ENCODE assay signal across 8 mouse cellular contexts in the genomic region with DNA sequence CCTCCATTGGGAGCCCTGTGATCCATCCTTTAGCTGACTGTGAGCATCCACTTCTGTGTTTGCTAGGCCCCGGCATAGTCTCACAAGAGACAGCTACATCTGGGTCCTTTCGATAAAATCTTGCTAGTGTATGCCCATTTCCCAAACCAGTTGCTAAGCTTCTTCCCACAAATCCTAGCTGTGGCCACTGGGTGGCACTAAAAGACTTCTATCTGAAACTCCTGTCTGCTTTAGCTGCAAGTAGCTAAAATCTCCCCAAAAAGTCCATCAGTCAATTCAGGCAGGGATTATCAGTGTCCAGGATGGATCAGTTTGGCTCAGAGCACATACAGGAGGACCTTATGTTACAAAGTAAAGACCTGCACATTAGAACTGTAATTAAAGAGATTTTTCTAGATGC.
DNase-seq lines count a peak whose midpoint lies in the region; ATAC-seq and TF ChIP-seq lines count a peak whose summit lies in the region.
"Not testable (repeated sequence)": the region's sequence is repeated elsewhere in the genome, so short reads cannot be mapped to it uniquely, and the experiment has no call there.

No protein-coding gene starts in this region.

- intact Hi-C loops in heart, postnatal 10 days (cut with DNase I): loop anchor here (1.0 to 2.0 kb wide), 3 partner anchors 231 to 503 kb away; no protein-coding TSS in a partner anchor

- H3K4me2 ChIP-seq in forebrain, embryonic 11.5 days (ENCODE audit: low read depth, low read length, severe bottlenecking); liver, embryonic 14.5 days (ENCODE audit: low read depth): not testable (repeated sequence)

- H3K27me3 ChIP-seq in forebrain, embryonic 11.5 days (ENCODE audit: control insufficient read depth, insufficient read depth, low read length); liver, embryonic 14.5 days (ENCODE audit: control insufficient read depth, insufficient read depth, low read length): not testable (repeated sequence)

- H3K4me1 ChIP-seq in ES-E14 (ENCODE audit: control insufficient read depth in 2 of 2, insufficient read depth in 2 of 2, low read length in 2 of 2, poor library complexity in 1 of 2); forebrain, embryonic 11.5 days (replicated peaks; ENCODE audit: control insufficient read depth, insufficient read depth, low read length); liver, embryonic 14.5 days (replicated peaks; ENCODE audit: control insufficient read depth in 2 of 2, insufficient read depth in 2 of 2, low read length in 1 of 2): not testable (repeated sequence)

- DNase-seq in ES-E14 (ENCODE audit: low read depth, low spot score): peak; percentile 47
- peak; percentile 75 for DNase-seq in forebrain, embryonic 11.5 days (ENCODE audit: low spot score)
- DNase-seq in heart, postnatal 10 days: peak; percentile 74 to 83
- DNase-seq in layer of hippocampus, adult 18-20 months (ENCODE audit: low spot score in 2 of 2): peak; percentile 75 to 89
- DNase-seq in liver, embryonic 14.5 days (ENCODE audit: low read depth in 3 of 3, low spot score in 3 of 3): peak; percentile 1 to 4 (median 3)
- peak; percentile 45 for DNase-seq in retina, adult 2 months (ENCODE audit: low read depth, low spot score)
- peak; percentile 49 for DNase-seq in thymus, postnatal 14 days

- H3K9me3 ChIP-seq in ES-E14 (ENCODE audit: control insufficient read depth, insufficient read depth, low read depth, low read length); forebrain, embryonic 11.5 days (ENCODE audit: control insufficient read depth, low read length); liver, embryonic 14.5 days (ENCODE audit: control insufficient read depth, low read length): not testable (repeated sequence)

- H3K36me3 ChIP-seq in ES-E14 (ENCODE audit: control insufficient read depth, insufficient read depth, low read length, poor library complexity, severe bottlenecking); forebrain, embryonic 11.5 days (ENCODE audit: control insufficient read depth, insufficient read depth, low read length); liver, embryonic 14.5 days (replicated peaks; ENCODE audit: control insufficient read depth, insufficient read depth, low read depth): not testable (repeated sequence)

- H3K4me3 ChIP-seq in ES-E14 (ENCODE audit: insufficient read depth in 1 of 2, low read depth in 1 of 2, low read length in 2 of 2, poor library complexity in 1 of 2, severe bottlenecking in 1 of 2); forebrain, embryonic 11.5 days (ENCODE audit: low read depth, low read length); liver, embryonic 14.5 days (ENCODE audit: insufficient read depth in 1 of 2, low read depth in 2 of 2, low read length in 2 of 2): not testable (repeated sequence)

- peak; percentile 36; the same call in 1 of the 2 replicates for TF ChIP-seq CTCF in liver, embryonic 14.5 days (IDR thresholded peaks at IDR 0.05; ENCODE audit: low read depth)

- peak; percentile 58; the same call in 1 of the 2 replicates for ATAC-seq in cerebellum, adult (ENCODE audit: insufficient number of reproducible peaks, low FRiP score, low TSS enrichment)
- not testable (repeated sequence) for ATAC-seq in forebrain, embryonic 11.5 days (replicated peaks; ENCODE audit: low FRiP score); liver, embryonic 14.5 days (ENCODE audit: insufficient read depth)

- in situ Hi-C loops in ES-E14 (cut with MboI; ENCODE audit: low sequenced_read_pairs in 2 of 2, unreplicated experiment in 2 of 2): loop anchor here in 1 of 2 experiments (25.0 kb wide), 1 partner anchor 227 kb away; no protein-coding TSS in a partner anchor

- H3K9ac ChIP-seq in ES-E14 (ENCODE audit: insufficient read depth, low read depth, low read length, poor library complexity, severe bottlenecking); forebrain, embryonic 11.5 days (ENCODE audit: low read length); liver, embryonic 14.5 days (replicated peaks): not testable (repeated sequence)

- 47% methylated on average over 2 of the region's 2 CpGs for WGBS in forebrain, embryonic 11.5 days
- WGBS in liver, embryonic 14.5 days (ENCODE audit: insufficient replicate concordance): 33% methylated on average over 2 of the region's 2 CpGs

- not testable (repeated sequence) for TF ChIP-seq EP300 in liver, embryonic 14.5 days (IDR thresholded peaks at IDR 0.05; ENCODE audit: low read depth)

- H3K27ac ChIP-seq in ES-E14 (ENCODE audit: insufficient read depth, low read depth, low read length, poor library complexity, severe bottlenecking); forebrain, embryonic 11.5 days (ENCODE audit: low read depth, low read length); liver, embryonic 14.5 days: not testable (repeated sequence)

TF ChIP-seq in ES-E14, 5 proteins besides CTCF, POLR2A, EP300 and RAD21:
- TF ChIP-seq ZC3H11A (IDR thresholded peaks at IDR 0.05; ENCODE audit: borderline replicate concordance, low read depth, low read length): peak; percentile 71; the same call in 1 of the 2 replicates
TF ChIP-seq in ES-E14: peak in this region for 1; not testable (repeated sequence) for 4.

Comparison
In these comparisons a context has a peak if more than half of its experiments do, and no peak if none do; other contexts are left out.
1. DNase-seq: peak in every context shown above with its lines; median percentile 82 in layer of hippocampus, adult 18-20 months; 78 in heart, postnatal 10 days; 75 in forebrain, embryonic 11.5 days; 49 in thymus, postnatal 14 days; 47 in ES-E14; 45 in retina, adult 2 months; 3 in liver, embryonic 14.5 days.